Mouse (Mus musculus): ENCODE measurements around the gene Ncs1.

Gene Ncs1

GRCm38 (mm10) chr2:31337706-31338330 is 92.2 kb downstream of the Ncs1 start:
- DNase-seq (ENCODE audit: low read depth, low spot score): no peak

- DNase-seq (ENCODE audit: low read depth, low spot score): no peak
Measured at GRCm38 (mm10) chr2:31339826-31340225, 94.2 kb downstream of the Ncs1 start.

GRCm38 (mm10) chr2:31341726-31342535 is 96.3 kb downstream of the Ncs1 start:
- DNase-seq (ENCODE audit: low read depth, low spot score): no peak

Measured in brain, adult 2 months (tissue).